Comparison of ENCODE assay signal across 8 mouse cellular contexts in genomic region chr4:55651051-55651763, GRCm38 (mm10).
DNase-seq lines count a peak whose midpoint lies in the region; ATAC-seq and TF ChIP-seq lines count a peak whose summit lies in the region.

No protein-coding gene starts in this region.

- H3K9ac ChIP-seq in forebrain, embryonic 16.5 days (replicated peaks; ENCODE audit: low read depth, low read length), result peak overlapping the region; percentile 86
- H3K9ac ChIP-seq in neural tube, embryonic 14.5 days (replicated peaks; ENCODE audit: low read depth, low read length), result peak overlapping the region; percentile 77

- DNase-seq in B cell, adult 2 months, result peak; percentile 65
- peak; percentile 77 for DNase-seq in cerebellum, adult 11 months
- DNase-seq in heart, postnatal 25 days (ENCODE audit: low spot score), result peak; percentile 96
- DNase-seq in layer of hippocampus, adult 2 months (ENCODE audit: low spot score in 2 of 2), result peak; percentile 71 to 76
- DNase-seq in lung, adult 18-20 months, result peak; percentile 92 to 94
- peak; percentile 78 for DNase-seq in telencephalon, adult 2 months (ENCODE audit: low read depth, low spot score)

- peak overlapping the region; percentile 79 for H3K4me2 ChIP-seq in forebrain, embryonic 16.5 days (ENCODE audit: low read length)
- H3K4me2 ChIP-seq in neural tube, embryonic 14.5 days (ENCODE audit: low read depth, low read length), result peak overlapping the region; percentile 55

- intact Hi-C loops in heart, postnatal 25 days (cut with DNase I), result loop anchor here (2.0 to 10.0 kb wide), 4 partner anchors 120 to 714 kb away; no protein-coding TSS in a partner anchor

- no peaks in the 10 kb centered on the region for H3K9me3 ChIP-seq in forebrain, embryonic 16.5 days (ENCODE audit: control insufficient read depth, low read length)
- H3K9me3 ChIP-seq in neural tube, embryonic 14.5 days (ENCODE audit: control insufficient read depth, low read length), result no peaks in the 10 kb centered on the region

- TF ChIP-seq CTCF in layer of hippocampus, adult 2 months (conservative IDR thresholded peaks at IDR 0.05), result peak; percentile 71

- no peaks in the 10 kb centered on the region for H3K36me3 ChIP-seq in forebrain, embryonic 16.5 days (ENCODE audit: control insufficient read depth, insufficient read depth)
- no peaks in the 10 kb centered on the region for H3K36me3 ChIP-seq in neural tube, embryonic 14.5 days (ENCODE audit: control insufficient read depth, insufficient read depth, low read length)

- H3K27ac ChIP-seq in forebrain, embryonic 16.5 days (ENCODE audit: low read length), result peak overlapping the region; percentile 85
- H3K27ac ChIP-seq in layer of hippocampus, adult 2 months, result peak overlapping the region; percentile 92
- H3K27ac ChIP-seq in neural tube, embryonic 14.5 days (ENCODE audit: low read depth, low read length), result peak overlapping the region; percentile 87

- H3K4me3 ChIP-seq in forebrain, embryonic 16.5 days (replicated peaks; ENCODE audit: low read length), result peak overlapping the region; percentile 65
- peak overlapping the region; percentile 55 for H3K4me3 ChIP-seq in layer of hippocampus, adult 2 months
- H3K4me3 ChIP-seq in neural tube, embryonic 14.5 days (ENCODE audit: low read depth, low read length), result peak overlapping the region; percentile 49

- WGBS in forebrain, embryonic 16.5 days, result under 1% methylated on average over 55 of the region's 56 CpGs
- 1% methylated on average over 53 of the region's 56 CpGs for WGBS in neural tube, embryonic 14.5 days

- no peaks in the 10 kb centered on the region for H3K27me3 ChIP-seq in forebrain, embryonic 16.5 days (replicated peaks; ENCODE audit: control insufficient read depth, insufficient read depth, low read length)
- H3K27me3 ChIP-seq in neural tube, embryonic 14.5 days (ENCODE audit: control insufficient read depth, insufficient read depth, low read length), result no peaks in the 10 kb centered on the region

- peaks cover 13% of the 10 kb centered on the region for H3K4me1 ChIP-seq in forebrain, embryonic 16.5 days (replicated peaks; ENCODE audit: control insufficient read depth, insufficient read depth, low read length)
- H3K4me1 ChIP-seq in neural tube, embryonic 14.5 days (ENCODE audit: control insufficient read depth, insufficient read depth, low read length), result peaks cover 8% of the 10 kb centered on the region; the same call in 1 of the 2 replicates

- ATAC-seq in forebrain, embryonic 16.5 days, result peak; percentile 86
- peak; percentile 92 for ATAC-seq in neural tube, embryonic 14.5 days (ENCODE audit: low read depth)

Comparison
In these comparisons a context has a peak if more than half of its experiments do, and no peak if none do; other contexts are left out.
1. Peak in every context shown above with its lines: DNase-seq, ATAC-seq, H3K4me3 ChIP-seq and H3K27ac ChIP-seq.